Mouse (Mus musculus): ENCODE measurements around the gene Camk1g.
A peak's percentile ranks its signal among the peaks of the same experiment; 100 is the strongest.

Camk1g gene

DNA sequence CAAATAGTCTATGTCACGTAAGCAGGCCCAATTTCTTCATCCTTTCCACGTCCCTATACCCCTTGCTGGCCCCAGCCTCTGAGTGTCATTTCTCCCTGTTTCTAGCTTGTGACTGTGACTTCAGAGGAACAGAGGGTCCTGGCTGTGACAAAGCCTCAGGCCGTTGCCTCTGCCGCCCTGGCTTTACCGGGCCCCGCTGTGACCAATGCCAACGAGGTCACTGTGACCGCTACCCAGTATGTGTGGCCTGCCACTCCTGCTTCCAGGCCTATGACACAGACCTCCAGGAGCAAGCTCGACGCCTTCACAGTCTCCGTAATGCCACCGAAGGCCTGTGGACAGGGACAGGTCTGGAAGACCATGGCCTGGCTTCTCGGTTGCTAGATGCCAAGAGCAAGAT lies 38.1 kb downstream of the Camk1g start:
- DNase-seq = no peak

DNA sequence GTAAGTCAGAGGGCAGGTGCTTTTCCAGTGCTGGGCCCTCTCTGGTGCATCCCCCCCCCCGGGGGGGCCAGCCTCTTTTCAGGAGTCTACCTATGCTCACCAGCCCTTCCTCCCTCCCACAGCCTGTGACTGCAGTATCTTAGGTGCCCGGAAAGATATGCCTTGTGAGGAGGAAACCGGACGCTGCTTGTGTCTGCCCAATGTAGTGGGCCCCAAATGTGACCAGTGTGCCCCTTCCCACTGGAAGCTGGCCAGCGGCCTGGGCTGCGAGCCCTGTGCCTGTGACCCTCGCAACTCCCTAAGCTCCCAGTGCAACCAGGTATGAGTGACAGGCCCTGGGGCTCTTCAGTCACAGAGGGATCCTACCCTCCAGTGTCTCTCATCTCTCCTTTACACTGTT lies 39.5 kb downstream of the Camk1g start:
- no peak for DNase-seq

DNA sequence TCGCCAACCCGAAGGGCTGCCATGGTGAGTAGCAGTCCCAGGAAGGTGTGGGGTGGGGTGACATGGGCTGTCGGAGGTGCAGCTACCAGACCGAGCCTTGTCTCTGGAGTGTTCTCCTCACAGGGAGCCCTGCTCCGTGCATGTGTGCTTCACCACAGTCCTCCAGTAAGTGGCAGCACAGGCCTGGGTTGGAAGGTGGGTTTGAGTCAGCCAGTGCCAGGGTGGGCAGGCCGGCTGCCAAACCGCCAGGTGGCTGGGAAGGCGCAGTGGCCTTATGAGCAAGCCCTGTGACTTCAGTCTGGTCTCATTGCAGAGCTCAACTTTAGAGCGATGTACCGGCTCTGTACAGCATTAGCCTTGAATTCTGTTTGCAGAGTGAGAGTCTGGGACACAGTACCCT lies 39.9 kb downstream of the Camk1g start:
- peak; percentile 99 for DNase-seq

DNA sequence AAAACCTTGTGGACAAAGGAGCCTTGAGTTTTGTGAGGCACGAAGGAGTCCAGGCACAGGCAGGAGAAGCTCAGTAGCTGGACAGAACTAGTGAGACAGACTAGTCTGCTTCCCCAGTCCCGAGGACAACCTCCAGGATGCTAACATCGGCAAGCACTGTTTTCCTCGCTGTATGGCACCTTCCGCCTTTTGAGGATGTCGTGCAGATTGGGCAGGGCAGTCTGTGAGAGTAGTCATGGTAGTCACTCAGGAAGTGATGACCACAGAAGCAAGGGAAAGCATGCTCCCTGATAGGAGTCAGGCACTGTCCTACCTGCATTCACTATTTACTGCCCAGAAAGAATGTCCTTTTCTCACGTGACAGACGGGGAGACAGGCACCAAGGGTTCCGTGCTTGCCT lies 40.5 kb downstream of the Camk1g start:
- DNase-seq = no peak

DNA sequence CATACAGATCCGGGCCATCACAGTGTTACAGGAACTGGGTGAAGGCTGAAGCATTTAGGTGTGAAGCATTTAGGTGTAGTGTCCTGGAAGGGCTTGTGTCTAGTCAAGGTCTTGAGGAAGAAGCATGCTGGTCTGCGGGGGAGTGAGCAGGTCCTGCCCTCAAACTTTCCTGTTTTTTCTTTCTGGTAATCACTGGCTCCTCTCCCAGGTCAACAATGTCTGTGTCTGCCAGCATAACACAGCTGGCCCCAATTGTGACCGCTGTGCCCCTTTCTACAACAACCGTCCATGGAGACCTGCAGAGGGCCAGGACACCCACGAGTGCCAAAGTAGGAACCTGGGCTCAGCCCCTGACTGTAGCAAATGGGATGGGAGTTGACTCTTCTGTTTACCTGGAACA lies 42.4 kb downstream of the Camk1g start:
- no peak for DNase-seq

DNA sequence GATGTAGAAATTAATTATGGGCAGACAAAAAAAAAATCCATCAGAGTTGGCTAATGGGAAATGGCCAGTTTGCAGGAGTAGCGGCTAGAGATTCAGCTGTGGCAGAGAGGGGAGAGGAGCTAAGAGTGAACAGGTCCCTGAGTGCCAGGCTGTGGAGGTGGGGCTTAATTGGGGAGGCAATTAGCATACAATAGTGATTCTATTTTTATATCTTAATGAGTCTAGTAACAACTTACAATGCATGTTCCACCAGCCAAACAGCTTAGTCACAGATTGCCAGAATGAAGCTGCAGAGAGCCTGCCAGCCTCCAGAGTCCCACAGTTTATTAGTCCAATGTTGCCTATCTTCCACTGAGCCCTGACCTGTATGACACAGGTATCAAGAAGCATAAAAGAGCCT lies 42.9 kb downstream of the Camk1g start:
- no peak for DNase-seq

DNA sequence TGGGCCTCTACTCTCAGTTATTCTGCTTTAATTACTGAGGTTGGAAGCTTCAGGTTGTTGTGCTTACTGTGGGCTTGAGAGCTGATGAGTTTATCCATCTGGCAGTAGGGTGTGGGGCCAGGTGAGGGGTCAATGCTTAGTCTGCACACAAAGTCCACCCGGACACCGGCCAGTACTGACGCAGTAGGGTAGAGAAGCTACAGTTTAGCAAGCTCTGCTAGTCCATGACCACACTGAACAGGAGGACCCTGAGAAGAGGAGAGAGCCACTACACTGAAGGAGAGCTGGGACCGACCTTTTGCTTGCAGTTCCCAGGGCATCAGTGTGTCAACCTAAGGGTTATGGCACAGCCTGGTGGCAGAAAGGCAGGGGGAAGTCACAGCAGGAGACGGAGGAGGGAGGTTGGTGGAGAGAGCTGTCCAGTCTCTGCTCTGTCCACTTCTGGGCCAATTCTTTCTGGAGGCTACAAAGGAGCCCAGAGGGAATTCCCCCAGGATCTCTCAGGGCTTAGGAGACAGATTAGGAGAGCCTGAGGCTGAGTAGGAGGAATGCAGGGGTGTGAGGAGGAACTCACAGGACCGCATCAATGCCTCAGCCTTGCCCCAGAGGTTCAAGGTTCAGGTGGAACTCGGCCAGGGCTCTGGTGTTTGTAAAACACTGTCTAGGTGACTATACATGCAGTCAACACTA lies 43.5 kb downstream of the Camk1g start:
- DNase-seq = no peak

DNA sequence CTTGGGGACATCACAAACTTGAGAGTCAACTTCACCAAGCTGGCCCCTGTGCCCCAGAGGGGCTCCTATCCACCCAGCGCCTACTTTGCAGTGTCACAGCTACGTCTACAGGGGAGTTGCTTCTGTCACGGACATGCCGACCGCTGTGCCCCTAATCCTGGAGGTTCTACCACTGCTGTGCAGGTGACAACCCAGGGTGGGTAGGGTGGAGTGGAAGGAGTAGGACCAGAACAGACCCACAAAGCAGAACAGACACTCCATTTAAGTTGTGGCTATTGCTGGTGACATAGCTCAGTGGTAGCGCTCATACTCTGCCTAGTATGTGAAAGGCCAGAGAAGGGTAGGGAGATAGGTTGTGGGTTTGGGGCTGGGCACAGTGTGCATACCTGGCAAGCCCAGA lies 44.2 kb downstream of the Camk1g start:
- DNase-seq = no peak

DNA sequence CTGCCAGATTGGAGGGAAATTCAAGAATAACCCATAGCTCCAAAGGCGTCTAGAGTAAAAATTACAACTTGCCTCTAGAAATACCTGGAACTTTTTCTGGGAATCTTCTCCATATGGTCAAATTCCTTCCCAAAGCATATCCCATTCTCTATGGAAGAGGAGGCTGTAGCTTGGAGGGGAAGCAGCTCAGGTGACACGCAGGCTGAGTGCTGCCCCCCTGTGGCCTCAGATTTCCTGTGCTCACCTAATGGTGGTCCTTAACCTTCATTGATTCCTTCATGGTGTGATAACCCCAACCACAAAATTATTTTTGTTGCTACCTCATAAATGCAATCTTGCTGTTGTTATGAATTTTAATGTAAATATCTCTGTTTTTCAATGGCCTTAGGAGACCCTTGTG lies 45.9 kb downstream of the Camk1g start:
- no peak for DNase-seq

DNA sequence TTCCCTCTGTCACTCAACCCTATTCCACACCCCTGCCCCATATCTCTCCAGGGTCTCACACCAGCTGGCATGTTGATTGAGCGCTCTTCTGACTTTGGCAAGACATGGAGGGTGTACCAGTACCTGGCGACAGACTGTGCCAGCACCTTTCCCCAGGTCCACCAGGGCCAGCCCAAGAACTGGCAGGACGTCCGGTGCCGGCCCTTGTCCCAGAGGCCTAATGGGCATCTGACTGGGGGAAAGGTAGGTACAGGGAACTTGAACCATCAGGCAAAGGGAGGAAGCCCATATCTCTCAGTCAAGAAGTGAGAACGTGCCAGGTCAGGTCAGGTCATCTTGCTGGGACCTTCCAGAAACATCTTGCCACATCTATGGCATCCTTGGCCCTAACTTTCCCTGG lies 46.4 kb downstream of the Camk1g start:
- DNase-seq = no peak

DNA sequence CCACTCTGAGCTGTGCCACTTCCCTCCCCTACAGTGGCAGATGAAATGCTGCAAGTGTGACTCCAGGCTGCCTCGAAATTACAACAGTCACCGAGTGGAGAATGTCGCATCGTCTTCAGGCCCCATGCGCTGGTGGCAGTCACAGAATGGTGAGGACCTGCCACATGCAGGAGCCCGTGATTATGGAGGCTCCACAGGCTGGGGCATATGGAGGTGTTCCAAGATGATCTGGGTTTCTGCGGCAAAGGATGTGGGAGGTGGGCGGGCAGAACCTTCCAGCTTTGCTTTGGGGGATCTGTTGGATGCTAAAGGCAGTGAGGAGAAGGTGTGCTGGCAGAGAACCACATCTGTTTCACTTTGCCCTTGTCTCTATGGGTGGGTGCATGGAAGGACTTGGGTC lies 49.7 kb downstream of the Camk1g start:
- no peak for DNase-seq

DNA sequence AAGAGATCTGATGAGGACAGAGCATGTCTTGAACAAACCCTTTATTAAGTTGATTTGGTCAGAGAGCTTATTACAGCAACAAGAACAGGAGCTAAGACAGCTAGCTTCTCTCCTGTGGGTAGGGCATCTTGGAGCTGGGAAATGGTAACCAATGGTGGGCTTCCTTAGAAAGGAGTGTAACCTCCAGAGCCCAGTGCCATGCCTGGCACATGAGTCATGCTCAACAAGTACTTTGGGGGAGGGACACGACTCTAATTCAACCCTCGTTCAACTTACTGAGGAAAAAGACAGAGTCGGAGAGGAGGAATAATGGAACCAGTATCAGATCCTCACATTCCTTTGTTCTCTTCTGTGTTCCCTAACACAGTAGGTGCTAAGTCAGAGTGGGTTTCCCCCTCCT lies 50.4 kb downstream of the Camk1g start:
- no peak for DNase-seq

DNA sequence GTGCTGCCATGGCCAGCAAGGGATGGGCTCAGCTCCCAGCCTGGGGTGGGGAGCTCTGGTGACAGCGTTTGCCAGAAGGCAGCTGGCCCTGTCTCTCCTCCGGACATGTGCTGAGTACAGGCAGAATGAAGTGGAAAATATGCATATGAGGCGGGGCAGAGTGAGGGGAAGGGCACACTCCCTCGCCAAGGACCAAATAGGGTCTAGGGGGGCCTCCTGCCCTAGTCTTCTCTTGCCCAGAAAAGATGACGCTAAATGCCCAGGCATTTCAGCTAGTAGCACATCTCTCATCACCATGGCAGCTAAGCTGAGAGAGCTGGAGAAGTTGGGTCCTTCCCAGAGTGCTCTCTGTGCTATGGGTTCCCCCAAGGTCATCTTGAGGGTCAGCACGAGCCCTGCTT lies 52.9 kb downstream of the Camk1g start:
- peak; percentile 82 for DNase-seq

DNA sequence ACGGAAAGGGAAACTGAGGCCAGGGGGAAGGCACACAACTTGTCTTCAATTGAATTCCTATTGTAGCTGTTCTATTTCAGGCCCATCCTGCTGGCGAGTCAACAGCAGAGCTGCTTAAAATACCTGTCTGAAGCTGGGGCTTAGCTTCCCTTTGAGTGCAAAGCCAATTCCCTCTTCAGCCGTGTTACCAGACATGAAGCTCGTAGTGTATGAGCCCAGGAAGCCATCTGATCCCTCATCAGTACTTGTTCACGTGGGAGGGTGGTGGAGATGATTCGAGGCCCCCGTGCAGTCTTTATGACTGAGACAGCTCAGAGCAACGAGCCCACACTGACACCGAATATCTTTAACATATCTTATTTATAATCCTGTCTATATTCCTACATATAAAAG lies 53.7 kb downstream of the Camk1g start:
- no peak for DNase-seq

DNA sequence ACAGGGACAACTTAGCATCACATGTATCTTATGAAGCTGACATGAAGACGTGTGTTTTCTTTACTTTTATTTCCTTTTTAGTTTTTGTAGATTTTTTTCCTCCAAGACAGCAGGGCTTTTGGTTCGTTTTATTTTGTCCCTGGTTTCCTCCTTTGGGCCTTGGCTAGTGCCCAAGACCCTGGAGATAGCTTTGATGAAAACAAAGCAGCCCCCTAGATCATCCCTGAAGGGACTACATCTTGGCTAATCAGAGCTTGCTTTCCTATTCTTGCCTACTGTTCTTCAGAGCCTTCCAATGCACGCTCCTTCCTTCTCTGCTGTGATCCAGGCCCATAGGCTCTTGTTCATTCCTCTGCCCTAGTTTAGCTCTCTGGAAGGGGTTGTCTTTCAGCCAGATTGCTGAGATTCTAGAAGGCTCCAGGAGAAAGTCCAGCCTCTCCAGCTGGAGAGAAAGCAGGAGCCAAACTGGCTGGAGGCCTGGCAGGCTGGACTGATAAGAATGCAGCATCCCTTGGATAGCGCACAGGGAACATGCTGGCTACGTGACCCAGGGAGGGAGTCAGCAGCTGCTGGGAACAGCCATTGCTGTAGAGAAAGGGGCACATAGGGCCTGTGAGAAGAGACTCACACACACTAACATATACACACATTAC lies 54.3 kb downstream of the Camk1g start:
- DNase-seq = peak; percentile 96

DNA sequence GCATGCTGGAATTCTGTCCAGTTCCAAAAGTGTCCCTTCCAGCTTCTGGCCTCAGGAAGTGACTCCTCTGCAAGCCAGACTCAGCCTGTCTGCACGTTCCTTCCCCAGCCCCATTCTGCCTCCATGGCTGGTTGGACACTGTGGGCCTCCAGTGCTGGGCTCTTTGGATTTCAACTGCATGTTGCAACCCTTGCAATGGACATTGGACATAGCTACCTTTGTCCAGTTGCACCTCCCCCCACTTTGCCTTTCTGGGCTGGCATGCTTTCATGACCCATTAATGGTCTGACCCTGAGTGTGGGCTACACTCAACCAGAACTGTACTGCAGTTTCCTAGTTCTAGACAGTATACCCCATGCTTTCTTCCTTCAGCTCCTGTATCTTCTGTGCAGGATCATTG lies 58.5 kb downstream of the Camk1g start:
- DNase-seq = no peak

DNA sequence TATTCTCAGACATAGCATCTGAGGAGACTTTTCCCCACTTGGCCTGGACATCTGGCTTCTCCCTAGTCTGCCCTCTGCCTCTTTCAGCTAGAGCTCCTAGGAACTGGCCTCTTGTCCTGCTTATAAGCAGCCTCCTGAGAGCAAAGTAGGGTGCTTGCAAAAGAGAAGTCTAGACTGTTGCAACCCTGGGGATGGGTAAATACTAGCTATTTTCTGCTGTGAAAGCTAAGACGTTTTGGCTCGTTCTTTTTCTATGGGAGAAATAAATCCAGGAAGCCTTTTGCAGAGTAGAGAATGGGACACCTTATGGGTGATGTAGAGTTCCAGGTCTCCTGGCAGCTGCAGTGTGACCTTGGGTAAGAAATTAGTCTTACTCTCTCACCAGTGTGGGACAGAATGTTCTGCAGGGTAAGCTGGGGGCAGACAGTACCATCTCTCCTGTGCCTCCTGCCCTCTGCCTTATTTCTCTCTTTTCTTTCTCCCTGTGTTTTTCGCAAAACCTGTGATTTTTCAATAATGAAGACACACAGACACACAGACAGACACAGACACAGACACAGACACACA lies 59.5 kb downstream of the Camk1g start:
- no peak for DNase-seq

DNA sequence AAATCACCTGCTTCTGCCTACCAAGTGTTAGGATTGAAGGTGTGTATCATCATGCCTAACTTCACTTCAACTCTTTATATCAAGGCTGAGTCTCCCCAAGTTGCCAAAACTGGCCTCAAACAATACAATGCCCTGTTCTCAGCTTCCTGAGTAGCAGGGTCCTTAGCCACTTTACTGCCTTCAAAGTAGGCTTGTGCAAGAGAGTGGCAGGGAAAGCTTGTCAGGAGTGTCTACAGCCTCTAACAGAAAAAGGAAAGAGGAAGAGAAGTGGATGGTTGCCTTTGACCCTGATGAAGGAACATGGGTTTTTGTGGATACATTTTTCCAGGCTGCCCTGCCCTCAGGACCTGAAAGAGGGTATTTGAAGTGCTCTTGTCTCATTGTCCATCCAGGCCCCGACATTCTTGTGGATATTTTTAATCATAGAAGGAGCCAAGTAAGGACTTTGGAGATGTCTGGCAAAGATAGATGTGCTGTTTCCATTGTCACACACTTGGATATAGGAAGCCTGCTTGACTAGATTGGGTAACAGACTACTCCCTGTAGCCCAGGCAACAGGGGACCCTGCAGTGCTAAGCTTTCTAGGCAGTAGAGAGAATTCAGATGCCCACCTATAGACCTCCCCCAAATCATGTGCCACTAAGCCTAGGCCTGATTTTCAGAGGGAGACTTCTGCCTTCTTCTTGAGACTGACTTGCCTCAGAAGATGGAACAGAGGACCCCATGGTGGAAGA lies 60.1 kb downstream of the Camk1g start:
- DNase-seq = no peak

DNA sequence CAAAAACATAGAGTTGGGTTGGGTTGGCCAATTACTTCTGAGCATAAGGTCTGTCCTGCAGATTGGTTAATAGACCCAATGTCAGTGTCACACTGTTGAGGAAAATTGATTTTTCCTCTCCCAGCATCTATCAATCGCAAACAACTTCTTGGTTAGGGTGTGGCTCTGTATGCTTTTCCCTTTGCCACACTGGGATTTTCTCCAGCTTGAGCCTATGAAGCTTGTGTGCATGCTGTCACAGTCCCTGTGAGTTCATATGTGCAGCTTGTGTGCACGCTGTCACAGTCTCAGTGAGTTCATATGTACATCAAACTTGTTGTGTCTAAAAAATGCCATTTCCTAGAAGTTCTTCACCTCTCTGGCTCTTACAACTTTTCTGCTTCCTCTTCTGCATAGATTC lies 63.3 kb downstream of the Camk1g start:
- DNase-seq = peak; percentile 13

DNA sequence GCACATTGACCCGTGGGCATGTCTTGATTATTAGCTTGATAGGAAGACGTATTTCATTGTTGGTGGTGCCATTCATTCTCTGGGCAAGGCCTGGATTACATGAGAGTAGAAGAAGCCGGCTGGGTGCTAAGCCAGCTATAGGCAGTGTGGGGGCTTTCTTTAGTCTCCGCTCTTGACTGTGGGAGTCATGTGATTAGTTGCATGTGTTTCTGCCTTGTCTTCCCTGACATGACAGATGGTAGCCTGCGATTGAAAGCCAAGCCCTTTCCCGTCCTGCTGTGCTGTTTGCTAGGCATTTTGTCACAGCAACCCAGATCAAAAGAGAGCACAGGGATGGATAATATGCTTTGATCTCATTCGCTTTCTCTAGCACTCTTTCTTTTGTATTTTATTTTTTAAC lies 64.7 kb downstream of the Camk1g start:
- peak; percentile 89 for DNase-seq

DNA sequence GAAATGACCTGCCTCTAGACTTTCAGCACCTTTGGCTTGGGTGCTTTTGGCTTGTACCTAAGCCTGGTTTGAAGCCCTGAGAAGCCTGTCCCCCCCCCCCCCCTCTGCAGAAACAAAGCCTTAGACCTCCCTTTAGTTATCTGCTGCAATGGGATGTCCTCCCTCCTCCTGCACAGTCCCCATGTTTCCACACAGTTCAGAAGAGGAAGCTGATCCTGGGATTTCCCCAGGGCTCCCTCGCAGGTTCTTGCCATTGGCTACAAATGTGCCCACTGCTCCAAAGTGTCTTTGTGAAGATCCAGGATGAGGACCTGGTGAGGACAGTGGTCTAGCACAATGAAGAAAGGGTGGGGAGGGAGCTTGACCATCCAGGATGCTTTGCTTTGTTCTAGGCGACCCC lies 67.0 kb downstream of the Camk1g start:
- DNase-seq = no peak

DNA sequence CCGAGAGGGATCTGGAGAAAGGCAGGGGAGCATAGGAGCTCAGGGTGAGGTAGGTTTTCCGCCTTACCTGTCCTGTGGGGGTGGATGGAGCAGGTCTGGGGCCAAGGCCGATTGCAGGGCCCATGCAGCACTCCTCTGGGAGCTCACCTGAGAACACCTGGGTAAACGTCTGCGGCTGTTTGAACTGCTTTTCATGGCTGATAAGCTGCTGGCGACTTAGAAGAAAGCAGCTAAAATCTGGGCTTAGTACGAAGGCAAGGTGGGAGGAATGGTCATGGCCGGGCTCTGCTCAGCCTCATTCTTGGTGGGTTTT lies 68.0 kb downstream of the Camk1g start:
- peak; percentile 31 for DNase-seq

DNA sequence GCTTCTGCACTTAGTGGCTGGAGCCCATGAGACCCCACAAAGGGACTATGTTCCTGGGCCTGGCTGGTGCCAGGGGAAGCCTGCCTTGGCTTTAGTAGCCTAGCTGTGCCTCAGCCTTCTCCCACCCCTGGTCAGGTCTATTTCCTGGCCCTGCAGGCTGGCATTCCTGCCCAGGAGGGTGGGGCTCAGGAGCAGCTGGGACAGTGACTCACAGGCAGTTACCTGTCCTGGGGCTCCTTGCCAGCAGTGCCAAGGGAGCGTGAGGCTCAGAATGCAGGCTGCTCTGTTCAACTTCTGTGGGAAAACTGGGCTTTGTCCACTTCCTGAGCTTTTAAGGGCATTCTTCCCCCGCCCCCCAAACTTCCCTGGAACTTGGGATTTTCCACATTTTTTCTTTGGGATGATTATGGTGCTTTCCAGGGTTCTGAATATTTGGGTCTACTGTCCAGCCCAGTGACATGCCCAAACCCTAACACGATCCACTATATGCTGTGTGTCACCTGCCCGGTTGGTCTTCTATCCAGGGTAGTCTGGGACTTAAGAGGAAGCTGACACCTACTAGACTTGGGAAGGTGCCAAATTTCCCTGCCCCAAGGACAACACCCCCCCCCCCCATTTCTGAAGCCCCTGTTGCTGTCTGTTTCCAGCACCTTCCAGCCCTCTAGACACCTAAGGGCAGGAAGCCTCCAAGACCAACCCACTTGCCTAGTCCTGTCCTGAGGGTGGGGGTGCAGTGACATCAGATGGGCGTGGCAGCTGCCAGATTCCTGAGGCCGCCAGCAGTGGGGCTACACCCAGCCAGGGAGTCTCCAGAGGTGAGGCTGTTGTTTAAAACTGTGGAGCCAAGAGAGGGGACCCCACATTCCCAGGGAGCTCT lies 68.6 kb downstream of the Camk1g start:
- DNase-seq = no peak
